Mouse (Mus musculus) embryonic fibroblast, embryonic 13.5 days (primary cell): ENCODE data around the gene Olfr157. TPM values are rescaled to one million over a fixed set of nuclear protein-coding genes. Genes with fewer than 3 reads are reported as not detected.

Experiments used
- H3K27ac ChIP-seq: 2 replicates; pipeline ENCODE4 v1.5.1; 2012; ENCODE audit warnings: low read length, control low read depth, inconsistent platforms; ENCODE audit not compliant: insufficient read depth
- H3K4me1 ChIP-seq: 2 replicates; pipeline ENCODE4 v1.6.1; 2011; ENCODE audit warnings: low read length; ENCODE audit not compliant: control insufficient read depth, insufficient read depth
- H3K4me3 ChIP-seq: 2 replicates; pipeline ENCODE4 v1.5.1; 2011; ENCODE audit warnings: mild to moderate bottlenecking, control low read depth, low read length; ENCODE audit not compliant: insufficient read depth
- CTCF ChIP-seq: IDR thresholded peaks from 2 replicates; pipeline ENCODE4 v1.5.1; 2011; ENCODE audit warnings: mild to moderate bottlenecking, control low read depth, low read length, moderate library complexity, borderline replicate concordance; ENCODE audit not compliant: insufficient read depth
- POLR2A ChIP-seq: IDR thresholded peaks from 2 replicates; pipeline ENCODE4 v1.6.1; 2011; ENCODE audit warnings: low read depth, mild to moderate bottlenecking, control low read depth, low read length, moderate library complexity
- polyA plus RNA-seq: library from polyadenylated mRNA; stranded (reverse); fragments of >200 nt; gene quantifications from 2 replicates; pipeline ENCODE4 v1.2.4, GENCODE M21; 2011; ENCODE audit warnings: low read depth; ENCODE audit not compliant: missing spikeins, insufficient read length

Olfr157 gene
- polyA plus RNA-seq, 1 experiment, result not detected

DNA sequence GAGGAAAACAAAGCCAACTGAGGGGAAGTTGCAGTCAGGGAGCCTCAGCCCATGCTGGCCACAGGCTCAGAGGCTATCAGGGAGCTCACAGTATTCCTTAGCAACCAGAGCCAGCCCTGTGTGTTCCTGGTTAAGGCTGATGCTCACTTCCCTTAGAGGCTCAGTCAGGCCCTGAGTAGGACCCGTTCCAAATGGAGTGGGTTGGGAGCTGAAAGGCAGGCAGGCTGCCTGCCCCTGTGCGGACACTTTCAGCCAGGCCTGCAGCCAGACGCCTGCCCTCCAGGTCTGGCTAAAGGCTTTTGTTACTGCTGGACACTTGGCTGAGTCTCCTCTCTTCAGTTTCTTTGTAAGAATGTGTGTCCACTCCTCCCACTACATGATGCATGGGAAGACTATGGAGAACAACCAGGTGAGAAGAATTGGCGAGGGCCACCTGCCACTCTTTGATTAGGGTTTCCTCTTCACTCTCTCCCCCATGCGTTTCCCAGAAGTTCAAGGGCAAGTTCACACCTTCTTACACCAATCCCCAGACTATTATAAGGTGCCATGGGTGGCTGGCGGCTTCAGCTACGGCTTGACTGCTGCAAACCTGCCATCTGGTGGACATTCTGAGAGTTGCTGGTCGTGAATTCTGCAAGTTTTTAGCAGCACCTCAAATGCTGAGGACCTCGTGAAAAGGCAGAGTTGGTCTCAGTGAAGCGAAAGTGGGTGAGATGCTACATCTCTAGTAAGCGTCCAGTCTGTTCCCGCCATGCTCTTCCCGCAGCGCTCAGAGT, 20.9 kb upstream of the Olfr157 start:
- TF ChIP-seq POLR2A, result no peak
- TF ChIP-seq CTCF, result peak; percentile 65; the same call in 1 of the 2 replicates
- H3K27ac ChIP-seq, result no peak overlapping the region
- no peaks in the 10 kb centered on the region for H3K4me1 ChIP-seq
- H3K4me3 ChIP-seq, result no peak overlapping the region

DNA sequence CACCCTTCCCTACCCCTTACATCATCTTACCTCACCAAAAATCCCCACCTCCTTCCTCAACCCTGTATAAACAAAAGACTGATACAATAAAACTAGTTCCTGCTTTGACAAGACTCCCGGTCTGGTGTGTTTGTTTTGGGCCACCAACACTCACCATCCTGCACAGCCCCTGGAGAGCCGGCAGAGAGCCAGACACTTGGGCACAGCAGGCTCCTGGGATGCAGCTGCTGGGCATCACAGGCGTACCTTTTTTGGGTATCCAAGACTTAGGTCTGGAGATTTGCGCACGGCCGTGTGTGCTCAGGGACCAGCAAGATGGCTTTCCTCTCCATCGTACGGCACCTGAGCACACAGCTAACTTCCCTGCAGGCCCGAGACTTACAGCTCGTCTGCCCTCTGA, 19.9 kb upstream of the Olfr157 start:
- Histone ChIP-seq H3K4me3 (no peak overlapping the region), H3K27ac (no peak overlapping the region), H3K4me1 (no peaks in the 10 kb centered on the region)
- no peak for TF ChIP-seq CTCF
- no peak for TF ChIP-seq POLR2A

DNA sequence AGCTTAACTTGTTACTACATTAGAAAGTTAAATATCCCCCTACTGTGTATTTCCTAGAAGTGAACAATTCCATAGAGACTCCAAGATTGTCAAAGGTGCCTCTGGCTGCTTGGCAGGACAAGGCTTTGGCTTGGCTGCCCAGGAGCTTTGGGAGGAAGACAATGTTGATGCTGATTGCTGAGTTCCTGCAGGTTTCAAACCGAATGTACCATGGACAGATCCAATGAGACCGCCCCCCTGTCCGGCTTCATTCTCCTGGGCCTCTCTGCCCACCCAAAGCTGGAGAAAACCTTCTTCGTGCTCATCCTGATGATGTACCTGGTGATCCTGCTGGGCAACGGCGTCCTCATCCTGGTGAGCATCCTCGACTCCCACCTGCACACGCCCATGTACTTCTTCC, 14.1 kb upstream of the Olfr157 start:
- no peak overlapping the region for H3K4me3 ChIP-seq
- H3K27ac ChIP-seq, result no peak overlapping the region
- TF ChIP-seq POLR2A, result no peak
- TF ChIP-seq CTCF, result no peak
- H3K4me1 ChIP-seq, result no peaks in the 10 kb centered on the region

DNA sequence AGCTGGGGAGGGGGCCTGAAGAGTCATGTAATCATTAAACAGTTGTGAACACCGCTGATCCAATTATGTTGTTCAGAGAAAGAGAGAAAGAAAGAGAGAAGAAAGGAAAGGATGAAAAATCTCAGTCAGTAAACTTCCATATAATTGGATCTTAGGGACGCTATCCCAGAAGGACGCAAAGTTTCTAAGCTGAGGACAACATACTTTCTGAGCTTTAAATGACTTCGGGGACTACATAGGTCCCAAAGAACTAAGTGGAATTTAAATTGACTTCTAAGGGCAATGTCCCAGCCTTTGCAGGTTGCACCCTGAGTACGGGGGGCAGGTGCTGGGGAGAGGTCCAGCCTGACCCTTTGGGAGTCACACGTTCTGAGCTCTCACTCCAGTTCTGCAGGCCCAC, 11.3 kb upstream of the Olfr157 start, which contains the start of gene Olfr155:
Olfr155 (plus strand) TSS at position 301 of the 400 bp plus-strand sequence.
- H3K4me1 ChIP-seq, result no peaks in the 10 kb centered on the region
- H3K4me3 ChIP-seq, result no peak within 1 kb of the TSS
- H3K27ac ChIP-seq, result no peak within 1 kb of the TSS
- TF ChIP-seq CTCF (no peak), POLR2A (no peak)

DNA sequence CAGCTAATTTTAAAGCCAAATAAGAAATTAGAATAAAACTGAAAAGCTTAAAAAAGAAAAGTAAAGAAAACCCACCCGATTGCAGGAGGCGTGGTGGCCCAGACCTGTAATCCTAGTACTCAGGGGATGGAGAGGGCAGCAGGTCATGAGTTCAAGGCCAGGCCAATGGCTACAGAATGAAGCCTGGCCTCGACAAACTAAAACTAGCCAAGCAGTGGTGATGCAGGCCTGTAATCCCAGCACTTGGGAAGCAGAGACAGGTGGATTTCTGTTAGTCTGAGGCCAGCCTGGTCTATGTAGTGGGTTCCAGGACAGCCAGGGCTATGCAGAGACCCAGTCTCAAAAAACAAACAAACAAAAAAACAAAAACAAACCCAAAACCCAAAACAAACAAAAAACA, 1.7 kb downstream of the Olfr157 start:
- no peak for TF ChIP-seq POLR2A
- TF ChIP-seq CTCF, result no peak
- no peak overlapping the region for H3K4me3 ChIP-seq
- H3K4me1 ChIP-seq, result no peaks in the 10 kb centered on the region
- no peak overlapping the region for H3K27ac ChIP-seq

DNA sequence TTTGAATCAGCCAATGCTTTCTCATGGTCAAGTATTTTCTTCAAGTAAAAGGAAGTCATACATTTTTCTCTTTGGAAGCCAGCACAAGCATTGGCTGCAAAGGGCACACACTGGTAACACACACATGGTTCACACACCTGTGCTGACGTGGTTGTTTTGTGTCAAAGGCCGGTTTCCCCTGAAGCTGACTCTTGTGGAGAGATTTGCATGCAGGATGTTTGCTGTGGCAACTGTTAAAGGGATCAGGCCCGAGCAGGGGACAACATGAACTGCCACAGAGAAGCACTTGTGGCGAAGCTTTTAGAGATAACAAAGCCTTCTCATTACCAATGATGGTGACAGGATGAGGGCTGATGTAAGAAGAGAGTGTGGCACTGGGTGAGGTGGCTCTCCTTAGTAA, 5.3 kb downstream of the Olfr157 start:
- TF ChIP-seq CTCF (no peak), POLR2A (no peak)
- H3K4me1 ChIP-seq, result no peaks in the 10 kb centered on the region
- no peak overlapping the region for H3K4me3 ChIP-seq
- no peak overlapping the region for H3K27ac ChIP-seq

DNA sequence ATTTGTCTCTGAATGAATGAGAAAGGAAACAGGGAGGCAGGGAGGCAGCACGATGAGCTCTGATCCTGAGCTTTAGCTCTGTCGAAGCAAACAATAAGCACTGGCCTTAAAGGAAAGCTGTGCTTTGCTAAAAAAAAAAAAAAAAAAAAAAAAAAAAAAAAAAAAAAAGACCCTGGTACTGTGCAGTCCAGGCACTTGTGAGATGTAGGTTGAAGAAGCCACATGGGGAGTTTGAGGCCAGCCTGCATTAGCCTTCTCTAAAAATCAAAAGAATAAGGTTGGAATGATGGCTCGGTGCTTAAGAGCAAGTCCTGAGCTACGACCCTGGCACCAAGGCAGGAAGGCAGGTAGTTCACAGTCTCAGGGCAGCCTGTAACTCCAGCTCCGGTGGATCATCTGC, 6.2 kb downstream of the Olfr157 start:
- H3K27ac ChIP-seq, result no peak overlapping the region
- no peak overlapping the region for H3K4me3 ChIP-seq
- no peaks in the 10 kb centered on the region for H3K4me1 ChIP-seq
- no peak for TF ChIP-seq CTCF
- TF ChIP-seq POLR2A, result no peak

DNA sequence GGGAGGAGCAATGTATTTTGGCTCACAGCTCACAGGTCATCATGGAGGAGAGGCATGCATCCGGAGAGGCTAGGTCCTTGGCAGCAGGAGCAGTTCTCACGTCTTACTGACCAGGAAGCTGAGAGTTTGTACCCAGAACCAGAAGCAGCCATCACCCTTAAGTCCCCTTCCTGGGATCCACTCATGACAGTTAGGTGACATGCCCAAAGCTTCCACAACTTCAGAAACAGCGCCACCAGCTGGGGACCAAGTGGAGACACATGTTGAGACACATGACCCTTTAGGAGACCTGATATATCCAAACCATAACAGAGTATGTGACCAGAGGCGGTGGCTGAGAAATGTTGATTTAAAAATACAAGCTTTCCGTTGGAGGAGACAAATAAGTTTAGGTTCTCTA, 8.0 kb downstream of the Olfr157 start:
- no peak overlapping the region for H3K27ac ChIP-seq
- TF ChIP-seq CTCF, result no peak
- TF ChIP-seq POLR2A, result no peak
- no peaks in the 10 kb centered on the region for H3K4me1 ChIP-seq
- H3K4me3 ChIP-seq, result no peak overlapping the region

DNA sequence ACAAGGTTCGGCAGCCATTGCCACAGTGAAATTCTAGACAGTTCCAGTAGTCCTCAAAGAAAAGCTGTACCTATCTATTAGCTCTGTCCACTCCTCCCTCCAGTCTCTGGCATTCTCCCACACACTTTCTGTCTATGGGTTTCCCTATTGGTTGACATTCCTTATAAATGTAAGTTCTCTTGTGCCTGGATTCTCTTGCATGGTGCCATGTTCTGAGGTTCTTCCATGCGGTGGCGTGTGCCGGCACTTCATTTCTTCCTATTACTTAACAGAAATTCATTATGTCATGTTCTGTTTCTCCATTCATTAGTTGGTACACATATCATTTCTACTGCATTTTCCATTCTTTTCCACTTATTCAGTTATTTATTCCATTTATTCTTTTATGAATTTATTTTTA, 11.2 kb downstream of the Olfr157 start:
- Histone ChIP-seq H3K27ac (no peak overlapping the region), H3K4me3 (no peak overlapping the region), H3K4me1 (no peaks in the 10 kb centered on the region)
- no peak for TF ChIP-seq POLR2A
- TF ChIP-seq CTCF, result no peak

DNA sequence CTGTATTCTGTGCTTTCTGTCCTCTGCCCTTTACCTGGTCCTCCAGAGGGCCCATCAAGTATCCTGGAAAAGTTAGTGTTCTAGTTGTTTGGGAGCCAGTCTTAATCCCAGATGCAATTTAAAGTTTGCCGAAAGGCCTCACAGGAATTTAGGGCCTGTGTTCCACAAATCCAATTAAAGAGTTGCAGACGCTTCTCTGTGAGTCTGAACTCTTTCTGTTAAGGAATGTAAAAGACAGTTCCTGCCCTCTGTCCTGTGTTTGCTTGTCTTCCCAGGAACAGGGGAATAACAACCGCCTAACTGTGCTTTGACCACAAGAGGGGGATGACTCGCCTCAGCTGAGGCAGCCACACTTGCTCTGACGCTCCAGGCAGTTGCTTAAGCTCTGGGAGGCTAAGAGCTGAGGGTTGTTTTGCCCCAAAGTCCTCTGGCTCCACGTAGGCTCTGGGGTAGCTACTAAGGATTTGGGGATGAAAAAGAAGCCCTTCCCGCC, 16.1 kb downstream of the Olfr157 start, which contains the start of gene Olfr156:
Olfr156 (minus strand) TSS at position 51 of the 493 bp plus-strand sequence.
- H3K4me1 ChIP-seq, result no peaks in the 10 kb centered on the region
- H3K4me3 ChIP-seq, result no peak within 1 kb of the TSS
- TF ChIP-seq CTCF (peak; percentile 66; the same call in 1 of the 2 replicates), POLR2A (no peak)
- H3K27ac ChIP-seq, result no peak within 1 kb of the TSS
